In the genomic region with DNA sequence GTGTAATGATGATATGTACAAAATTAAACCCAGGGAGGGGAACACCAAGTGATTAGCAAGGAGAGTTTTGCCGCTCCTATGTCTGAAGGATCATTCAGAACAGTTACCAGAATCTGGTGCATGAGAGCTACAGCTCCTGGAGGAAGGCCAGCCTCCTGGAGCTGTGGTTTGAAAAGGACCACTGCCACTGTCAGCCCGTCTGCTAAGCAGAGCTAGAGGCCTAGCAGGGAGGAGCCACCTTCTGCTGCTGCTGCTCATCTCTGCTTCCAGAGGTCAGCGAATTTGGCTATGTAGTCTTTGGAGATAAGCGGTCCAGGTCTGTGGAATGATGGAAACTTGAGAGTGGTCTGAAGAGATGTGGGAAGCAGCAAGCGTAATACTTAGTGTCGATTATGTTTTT, we compare ENCODE assay signal across 9 mouse cellular contexts. TPM values are rescaled to one million over a fixed set of nuclear protein-coding genes. Genes with fewer than 3 reads are reported as not detected.
DNase-seq lines count a peak whose midpoint lies in the region; ATAC-seq and TF ChIP-seq lines count a peak whose summit lies in the region.
"Had no signal": no experiment of that assay in that cellular context is flagged by ENCODE, and none has a peak within 500 bp of the region (broad histone marks: within the 10 kb centered on the region; RNA-seq: fewer than 3 reads in every experiment).

No protein-coding gene starts in this region.

- WGBS in heart, adult 2 months = 48% methylated on average over 6 of the region's 6 CpGs
- WGBS in midbrain, postnatal 0 days = 67% methylated on average over 6 of the region's 6 CpGs
- 72% methylated on average over 6 of the region's 6 CpGs for WGBS in midbrain, embryonic 11.5 days
- 21% methylated on average over 6 of the region's 6 CpGs for WGBS in heart, embryonic 12.5 days

- peak in 1 of 2 experiments; percentile 16 for DNase-seq in heart, adult 2 months
- DNase-seq in heart, adult 8-10 months (ENCODE audit: low spot score) = no peak
- DNase-seq in midbrain, postnatal 0 days (ENCODE audit: low spot score) = peak; percentile 49
- DNase-seq in midbrain, embryonic 11.5 days (ENCODE audit: low spot score, missing footprints) = no peak
- no peak for DNase-seq in thymus, adult 18-20 months
- no peak for DNase-seq in adrenal gland, postnatal 25 days
- DNase-seq: lung, adult 2 months had no signal

- H3K36me3 ChIP-seq in heart, adult 2 months (ENCODE audit: control insufficient read depth, insufficient read depth, low read length) = peaks cover 3% of the 10 kb centered on the region
- no peaks in the 10 kb centered on the region for H3K36me3 ChIP-seq in midbrain, postnatal 0 days (ENCODE audit: insufficient read depth, low read length)
- H3K36me3 ChIP-seq in midbrain, embryonic 11.5 days (ENCODE audit: control insufficient read depth, insufficient read depth, low read length) = no peaks in the 10 kb centered on the region
- H3K36me3 ChIP-seq in heart, embryonic 12.5 days = 0 out of 2 replicates have a peak, but pooled peaks cover 4% of the 10 kb centered on the region

- H3K9me3 ChIP-seq in midbrain, postnatal 0 days (ENCODE audit: low read length) = no peaks in the 10 kb centered on the region
- no peaks in the 10 kb centered on the region for H3K9me3 ChIP-seq in midbrain, embryonic 11.5 days (ENCODE audit: control insufficient read depth, low read length)
- H3K9me3 ChIP-seq in heart, embryonic 12.5 days (replicated peaks) = 0 out of 2 replicates have a peak, but pooled peaks cover 4% of the 10 kb centered on the region

- no peak for TF ChIP-seq POLR2A in heart, adult 2 months (IDR thresholded peaks at IDR 0.05; ENCODE audit: insufficient read depth, low read depth, low read length)

- TF ChIP-seq CTCF in heart, adult 2 months (IDR thresholded peaks at IDR 0.05) = no peak
- TF ChIP-seq CTCF in midbrain, postnatal 0 days (IDR thresholded peaks at IDR 0.05) = no peak

- H3K27ac ChIP-seq in heart, adult 2 months = peak overlapping the region; percentile 11; the same call in 1 of the 2 replicates
- H3K27ac ChIP-seq in midbrain, postnatal 0 days (ENCODE audit: low read depth, low read length) = no peak overlapping the region
- H3K27ac ChIP-seq in midbrain, embryonic 11.5 days (ENCODE audit: low read depth, low read length) = no peak overlapping the region
- peak overlapping the region; percentile 52 for H3K27ac ChIP-seq in heart, embryonic 12.5 days (ENCODE audit: poor library complexity, severe bottlenecking)

- intact Hi-C loops in heart, adult 2 months (cut with DNase I) = loop anchor here (10.0 kb wide), 1 partner anchor 91 kb away; no protein-coding TSS in a partner anchor

- H3K9ac ChIP-seq in heart, adult 2 months (ENCODE audit: low read depth, low read length) = no peak overlapping the region
- no peak overlapping the region for H3K9ac ChIP-seq in midbrain, postnatal 0 days (replicated peaks; ENCODE audit: low read length, poor library complexity, severe bottlenecking)
- H3K9ac ChIP-seq in midbrain, embryonic 11.5 days (ENCODE audit: low read length) = no peak overlapping the region
- no peak overlapping the region for H3K9ac ChIP-seq in heart, embryonic 12.5 days

- H3K79me2 ChIP-seq in heart, adult 2 months (replicated peaks; ENCODE audit: control insufficient read depth, insufficient read depth, low read length) = peaks cover 2% of the 10 kb centered on the region

- no peak for ATAC-seq in midbrain, postnatal 0 days (ENCODE audit: low FRiP score)
- ATAC-seq in midbrain, embryonic 11.5 days (ENCODE audit: low FRiP score) = no peak
- ATAC-seq in heart, embryonic 12.5 days (ENCODE audit: insufficient number of reproducible peaks, low FRiP score) = peak; percentile 72
- ATAC-seq in megakaryocyte-erythroid progenitor cell, adult 5-6 weeks (replicated peaks; ENCODE audit: low FRiP score, low TSS enrichment, poor library complexity, severe bottlenecking) = peak; percentile 45

- TF ChIP-seq EP300 in heart, adult 2 months (IDR thresholded peaks at IDR 0.05; ENCODE audit: insufficient read depth, low read depth, low read length) = no peak

- H3K4me3 ChIP-seq in heart, adult 2 months = no peak overlapping the region
- H3K4me3 ChIP-seq in midbrain, postnatal 0 days (ENCODE audit: low read depth, low read length) = no peak overlapping the region
- H3K4me3 ChIP-seq in midbrain, embryonic 11.5 days (ENCODE audit: low read depth, low read length) = no peak overlapping the region
- no peak overlapping the region for H3K4me3 ChIP-seq in heart, embryonic 12.5 days

- peaks cover 3% of the 10 kb centered on the region for H3K4me1 ChIP-seq in heart, adult 2 months (ENCODE audit: control insufficient read depth, insufficient read depth, low read length)
- H3K4me1 ChIP-seq in midbrain, postnatal 0 days (ENCODE audit: insufficient read depth, low read length) = peaks cover 3% of the 10 kb centered on the region; the same call in 1 of the 2 replicates
- H3K4me1 ChIP-seq in midbrain, embryonic 11.5 days (ENCODE audit: control insufficient read depth, insufficient read depth, low read length) = no peaks in the 10 kb centered on the region
- peaks cover 47% of the 10 kb centered on the region for H3K4me1 ChIP-seq in heart, embryonic 12.5 days (replicated peaks)

- H3K4me2 ChIP-seq in midbrain, postnatal 0 days (ENCODE audit: low read depth, low read length, poor library complexity, severe bottlenecking) = no peak overlapping the region
- H3K4me2 ChIP-seq in midbrain, embryonic 11.5 days = no peak overlapping the region
- H3K4me2 ChIP-seq in heart, embryonic 12.5 days = peak overlapping the region; percentile 15

- no peaks in the 10 kb centered on the region for H3K27me3 ChIP-seq in heart, adult 2 months (ENCODE audit: control insufficient read depth, insufficient read depth, low read length)
- H3K27me3 ChIP-seq in midbrain, postnatal 0 days (ENCODE audit: insufficient read depth, low read length) = no peaks in the 10 kb centered on the region
- no peaks in the 10 kb centered on the region for H3K27me3 ChIP-seq in midbrain, embryonic 11.5 days (ENCODE audit: control insufficient read depth, insufficient read depth, low read length)
- H3K27me3 ChIP-seq in heart, embryonic 12.5 days (replicated peaks) = no peaks in the 10 kb centered on the region

RNA-seq across cellular contexts. Expression of gene Ssbp2, which starts 13.4 kb away (rescaled TPM):
- 10 to 100 TPM; 39.0 to 40.4 TPM for total RNA-seq in heart, adult 2 months (2021)
- polyA plus RNA-seq in heart, adult 2 months (2012; rRNA removed) = 25.0 and 43.9 TPM in 2 replicates
- total RNA-seq in heart, adult 8-10 months (2022) = 10 to 100 TPM; 41.4 to 47.8 (median 42.8) TPM
- total RNA-seq in midbrain, postnatal 0 days (2014; rRNA removed) = 148 and 156 TPM in 2 replicates
- polyA plus RNA-seq in midbrain, postnatal 0 days (2015; fragmentation: Nextera tagmentation; extraction: Ambion mirVana) = 167 and 170 TPM in 2 replicates
- 164 and 167 TPM in 2 replicates for polyA plus RNA-seq in midbrain, embryonic 11.5 days (2014; fragmentation: Nextera tagmentation; extraction: Ambion mirVana)
- 78.6 and 79.0 TPM in 2 replicates for polyA plus RNA-seq in heart, embryonic 12.5 days (2016; fragmentation: Nextera tagmentation; extraction: Ambion mirVana)
- total RNA-seq in megakaryocyte-erythroid progenitor cell, adult 5-6 weeks (2014; fragmentation: Nextera tagmentation) = 92.6 and 94.0 TPM in 2 replicates
- 42.8 and 75.8 TPM in 2 replicates for total RNA-seq in megakaryocyte-erythroid progenitor cell, adult 5-6 weeks (2017)
- total RNA-seq in adrenal gland, postnatal 25 days (2021) = 25.4 and 30.5 TPM in 2 replicates

Comparison
In these comparisons a context has a peak if more than half of its experiments do, and no peak if none do; other contexts are left out.
1. H3K27ac ChIP-seq: peak in heart, adult 2 months (single experiment) and heart, embryonic 12.5 days (single experiment); none in midbrain, postnatal 0 days (single experiment) and midbrain, embryonic 11.5 days (single experiment).
2. ATAC-seq: peak in heart, embryonic 12.5 days (single experiment) and megakaryocyte-erythroid progenitor cell, adult 5-6 weeks (single experiment); none in midbrain, postnatal 0 days (single experiment) and midbrain, embryonic 11.5 days (single experiment).